Mouse (Mus musculus) bone marrow, adult 2 months (tissue): ENCODE measurements at regions not wholly inside any gene's neighbourhood (a gene's known extent, or its start where the extent isn't known, plus 50 kb on each side); places are given as distances from the start of the nearest gene placed in this dataset.

Experiments
- H3K27ac ChIP-seq: fragments of 200-500 bp; 2 replicates; pipeline ENCODE4 v1.5.1; 2012; ENCODE audit warnings: low read depth, mild to moderate bottlenecking, control low read depth, inconsistent platforms, low read length; ENCODE audit not compliant: control insufficient read depth, poor library complexity, insufficient read depth
- H3K4me1 ChIP-seq: fragments of 200-500 bp; 2 replicates; pipeline ENCODE4 v1.6.1; 2011; ENCODE audit warnings: low read length; ENCODE audit not compliant: control insufficient read depth, insufficient read depth
- H3K4me3 ChIP-seq: fragments of 200-500 bp; replicated peaks from 2 replicates; pipeline ENCODE3; 2011; ENCODE audit warnings: mild to moderate bottlenecking, low read depth, low read length, control low read depth; ENCODE audit not compliant: control insufficient read depth
- CTCF ChIP-seq: fragments of 200-500 bp; IDR thresholded peaks from 2 replicates; pipeline ENCODE4 v1.5.1; 2011; ENCODE audit warnings: low read length, control low read depth; ENCODE audit not compliant: control insufficient read depth, insufficient read depth
- POLR2A ChIP-seq: fragments of 200-500 bp; IDR thresholded peaks from 2 replicates; pipeline ENCODE4 v1.6.1; 2011; ENCODE audit warnings: low read depth, mild to moderate bottlenecking, control low read depth, low read length, borderline replicate concordance; ENCODE audit not compliant: control insufficient read depth
- WGBS: fragments of 180-500 bp; shearing (Covaris S2); methylation state at CpG from one replicate; pipeline ENCODE4 v1.1.7; 2018; 5-methylcytosine and 5-hydroxymethylcytosine counted together

DNA sequence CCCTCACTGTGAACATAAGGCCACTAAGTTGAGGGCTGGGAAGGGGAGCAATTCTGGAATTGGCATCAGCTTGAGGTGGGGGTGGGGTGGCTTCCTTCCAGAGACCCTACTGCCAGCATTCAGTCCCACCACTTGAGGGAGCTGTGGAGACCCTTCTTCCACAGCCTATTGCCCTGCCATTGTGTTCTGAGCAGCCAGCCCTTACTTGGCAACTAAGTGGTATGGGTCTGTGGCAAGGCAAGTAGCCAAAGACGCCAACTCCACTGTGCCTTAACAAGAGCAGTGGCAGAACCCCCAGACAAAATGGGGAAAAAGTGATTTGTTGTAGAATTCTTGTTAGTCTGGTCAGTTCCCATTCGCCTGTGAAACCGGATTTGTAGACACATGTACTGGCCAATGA lies 365.4 kb upstream of the Gm26657 start:
- TF ChIP-seq POLR2A: no peak
- no peak for TF ChIP-seq CTCF

DNA sequence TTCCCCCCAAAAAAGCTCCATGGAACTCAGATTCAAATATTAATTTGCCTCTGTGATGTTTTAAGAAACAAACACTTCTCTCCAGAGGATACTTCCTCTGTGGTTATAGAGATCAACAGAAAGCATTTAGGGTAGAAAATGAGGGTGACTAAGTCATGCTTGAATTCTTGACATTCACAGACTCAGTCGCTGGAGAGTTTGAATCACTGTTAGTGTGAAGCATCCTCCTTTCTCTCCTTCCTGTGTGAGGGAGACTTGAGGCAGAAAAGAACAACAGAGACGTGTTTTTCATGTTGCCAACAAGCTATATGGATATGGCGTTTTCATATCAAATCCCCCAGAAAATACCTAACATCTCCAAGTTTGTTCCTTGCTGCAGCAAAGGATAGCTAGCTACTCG lies 366.1 kb upstream of the Gm26657 start:
- TF ChIP-seq POLR2A (no peak), CTCF (no peak)
- 63% methylated on average over 4 of the region's 4 CpGs for WGBS
- H3K4me1 ChIP-seq: no peaks in the 10 kb centered on the region
- no peak overlapping the region for H3K27ac ChIP-seq
- H3K4me3 ChIP-seq: no peak overlapping the region

More for the DNA sequence above, 365.4 kb upstream of the Gm26657 start:
- WGBS: 71% methylated on average over 3 of the region's 3 CpGs
- Histone ChIP-seq H3K4me3 (no peak overlapping the region), H3K27ac (no peak overlapping the region), H3K4me1 (no peaks in the 10 kb centered on the region)

DNA sequence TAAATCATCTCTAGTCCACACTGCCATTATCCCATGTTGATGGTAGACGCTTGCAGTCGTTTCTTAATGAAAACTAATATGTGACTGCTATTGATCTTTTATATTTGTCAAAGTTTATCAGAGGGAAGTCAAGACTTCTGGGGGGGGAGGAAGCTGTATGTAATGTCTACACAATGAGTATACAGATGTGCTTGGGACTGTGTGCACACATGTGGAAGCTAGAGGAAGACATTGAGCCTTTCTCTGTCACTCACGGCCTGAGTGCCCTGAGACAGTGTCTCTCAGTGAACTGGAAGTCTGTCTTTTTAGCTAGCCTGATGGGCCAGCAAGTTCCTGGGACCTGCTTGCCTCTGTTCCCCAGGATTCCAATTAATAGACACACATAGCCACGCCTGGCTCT lies 366.7 kb upstream of the Gm26657 start:
- Histone ChIP-seq H3K27ac (no peak overlapping the region), H3K4me3 (no peak overlapping the region), H3K4me1 (no peaks in the 10 kb centered on the region)
- WGBS: 79% methylated on average over 4 of the region's 4 CpGs
- no peak for TF ChIP-seq POLR2A
- TF ChIP-seq CTCF: no peak

DNA sequence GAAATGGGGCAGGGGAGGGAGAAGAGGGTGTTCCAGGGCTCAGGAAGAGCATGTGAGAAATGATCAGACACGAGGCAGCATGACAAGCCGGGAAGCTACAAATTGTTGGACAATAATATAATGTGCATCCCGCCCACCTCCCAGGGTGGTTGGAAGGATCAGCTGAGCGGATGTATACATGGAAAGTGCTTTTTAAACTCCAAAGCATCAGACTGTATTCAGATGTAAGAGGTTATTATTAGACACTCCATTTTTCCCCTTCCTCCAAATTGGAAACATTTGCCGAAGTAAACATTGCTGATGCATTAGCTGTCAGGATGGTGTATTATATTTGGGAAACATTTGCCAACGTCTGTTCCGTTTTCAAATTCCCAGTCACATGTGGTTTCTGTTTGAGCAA lies 367.2 kb upstream of the Gm26657 start:
- TF ChIP-seq POLR2A (no peak), CTCF (no peak)
- no peak overlapping the region for H3K4me3 ChIP-seq
- no peaks in the 10 kb centered on the region for H3K4me1 ChIP-seq
- 79% methylated on average over 7 of the region's 7 CpGs for WGBS
- no peak overlapping the region for H3K27ac ChIP-seq

DNA sequence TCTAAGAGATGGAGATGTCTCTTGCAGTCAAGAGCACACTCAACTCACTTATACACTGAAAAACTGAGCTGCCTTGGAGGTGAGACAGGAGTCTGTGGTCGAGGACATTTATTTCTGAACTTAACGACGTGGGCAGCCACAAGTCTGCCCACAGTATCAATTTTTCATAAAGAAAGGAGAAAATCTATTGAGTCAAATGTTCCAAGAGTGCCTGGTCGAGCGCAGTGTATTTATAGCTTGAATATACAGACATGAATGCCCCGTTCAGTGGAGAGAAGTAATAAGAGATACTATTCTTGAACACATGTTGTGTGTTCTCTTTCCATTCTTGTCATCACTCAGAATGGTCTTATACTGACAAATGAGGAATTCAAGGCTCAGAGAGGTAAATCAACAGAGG lies 375.3 kb upstream of the Gm26657 start:
- Histone ChIP-seq H3K27ac (no peak overlapping the region), H3K4me1 (no peaks in the 10 kb centered on the region), H3K4me3 (no peak overlapping the region)
- WGBS: 60% methylated on average over 6 of the region's 6 CpGs
- no peak for TF ChIP-seq POLR2A
- TF ChIP-seq CTCF: no peak

DNA sequence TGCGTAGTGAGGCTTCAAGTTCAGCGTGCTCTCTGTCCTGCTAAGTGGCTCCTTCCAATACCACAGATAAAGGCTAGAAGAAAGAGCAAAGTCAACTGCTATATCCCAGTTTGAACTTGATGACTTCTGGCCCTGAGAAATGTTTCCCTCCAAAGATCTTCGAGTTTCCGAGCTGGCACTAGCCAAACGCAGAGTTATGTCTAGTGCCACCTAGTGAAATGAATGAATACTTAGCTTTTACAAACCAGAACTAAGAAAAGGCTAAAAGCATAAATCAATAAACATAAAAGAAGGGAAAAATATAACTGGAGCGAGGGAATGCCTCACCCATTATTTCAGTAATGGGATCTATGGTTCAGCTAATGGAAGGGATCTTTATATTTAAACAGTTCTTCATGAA lies 377.7 kb upstream of the Gm26657 start:
- no peak overlapping the region for H3K27ac ChIP-seq
- no peak overlapping the region for H3K4me3 ChIP-seq
- H3K4me1 ChIP-seq: no peaks in the 10 kb centered on the region
- 36% methylated on average over 6 of the region's 6 CpGs for WGBS
- TF ChIP-seq CTCF (no peak), POLR2A (no peak)

DNA sequence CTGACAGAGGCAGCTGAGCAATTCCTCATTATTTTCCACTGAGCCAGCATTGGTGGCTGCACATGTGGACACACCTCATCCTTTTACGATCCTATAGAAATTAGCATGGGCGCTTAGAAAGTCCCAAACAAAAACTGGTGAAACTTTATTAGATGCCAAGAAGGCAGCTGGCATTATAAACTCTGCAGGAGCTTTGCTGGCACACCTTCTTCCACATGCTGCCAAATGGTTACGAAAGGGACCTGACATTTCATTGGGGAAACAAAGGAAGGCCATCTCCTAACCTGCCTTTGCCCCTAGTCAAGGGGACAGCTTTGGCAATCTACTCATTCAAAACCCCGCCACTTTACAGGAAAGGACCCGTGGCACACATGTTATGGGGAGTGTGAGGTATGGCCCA lies 390.7 kb upstream of the Gm26657 start:
- Histone ChIP-seq H3K4me1 (no peaks in the 10 kb centered on the region), H3K27ac (no peak overlapping the region), H3K4me3 (no peak overlapping the region)
- TF ChIP-seq POLR2A: no peak
- WGBS: 78% methylated on average over 5 of the region's 5 CpGs

DNA sequence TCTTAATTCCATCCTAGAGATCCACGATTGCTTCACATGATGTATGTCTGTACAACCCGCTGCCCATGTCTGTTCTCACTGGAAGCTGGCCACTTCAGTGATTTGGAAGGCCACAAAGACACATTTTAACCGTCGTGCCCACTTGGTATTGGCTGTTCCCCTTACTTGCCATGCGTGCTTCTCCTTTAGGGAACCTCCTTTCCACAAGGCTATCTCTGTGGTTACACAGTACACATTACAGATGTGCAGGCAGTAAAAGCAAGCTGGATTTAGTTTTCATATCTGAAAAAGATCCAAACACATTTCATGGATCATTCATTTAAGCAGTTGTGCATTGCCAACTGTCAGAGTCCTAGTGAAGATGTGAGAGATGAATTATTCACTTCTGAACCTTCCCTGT lies 414.7 kb upstream of the Gm26657 start:
- no peaks in the 10 kb centered on the region for H3K4me1 ChIP-seq
- TF ChIP-seq POLR2A (no peak), CTCF (no peak)
- WGBS: 53% methylated on average over 5 of the region's 5 CpGs

DNA sequence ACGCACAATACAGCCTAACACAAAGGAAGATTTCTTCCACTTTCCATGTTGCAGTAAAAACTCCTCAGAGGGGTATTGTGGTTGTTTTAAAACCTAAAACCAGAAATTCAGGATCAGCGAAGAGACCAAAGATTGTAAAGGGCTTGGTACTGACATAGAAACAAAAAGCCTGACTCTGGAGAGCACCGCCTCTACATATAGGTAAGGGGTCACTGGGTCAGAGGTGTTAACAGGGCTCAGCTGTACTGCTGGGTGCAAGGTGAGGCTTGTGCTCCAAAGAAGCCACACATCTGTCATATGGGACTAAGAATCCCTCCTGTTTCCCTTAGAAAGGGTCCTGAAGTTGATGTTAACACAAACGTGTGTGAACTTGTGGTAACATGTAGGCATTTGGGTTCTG lies 420.7 kb upstream of the Gm26657 start:
- H3K27ac ChIP-seq: no peak overlapping the region
- H3K4me3 ChIP-seq: no peak overlapping the region
- 75% methylated on average over 4 of the region's 4 CpGs for WGBS
- no peaks in the 10 kb centered on the region for H3K4me1 ChIP-seq
- no peak for TF ChIP-seq CTCF
- no peak for TF ChIP-seq POLR2A

More for the DNA sequence above, 414.7 kb upstream of the Gm26657 start:
- Histone ChIP-seq H3K4me3 (no peak overlapping the region), H3K27ac (no peak overlapping the region)
